9 mouse cellular contexts compared by ENCODE assay signal in genomic region chr8:88417307-88418095, GRCm38 (mm10). TPM values are rescaled to one million over a fixed set of nuclear protein-coding genes. Genes with fewer than 3 reads are reported as not detected.
DNase-seq lines count a peak whose midpoint lies in the region; ATAC-seq and TF ChIP-seq lines count a peak whose summit lies in the region.
"Had no signal": no experiment of that assay in that cellular context is flagged by ENCODE, and none has a peak within 500 bp of the region (broad histone marks: within the 10 kb centered on the region; RNA-seq: fewer than 3 reads in every experiment).

No protein-coding gene starts in this region.

- WGBS in limb, embryonic 14.5 days = 41% methylated on average over 13 of the region's 13 CpGs
- WGBS in limb, embryonic 10.5 days = 57% methylated on average over 13 of the region's 13 CpGs
- WGBS in embryonic facial prominence, embryonic 14.5 days = 55% methylated on average over 13 of the region's 13 CpGs

- peaks cover 5% of the 10 kb centered on the region for H3K4me1 ChIP-seq in limb, embryonic 14.5 days (ENCODE audit: control insufficient read depth, insufficient read depth, low read length)
- H3K4me1 ChIP-seq in limb, embryonic 10.5 days = peaks cover 12% of the 10 kb centered on the region
- 0 out of 2 replicates have a peak, but pooled peaks cover 4% of the 10 kb centered on the region for H3K4me1 ChIP-seq in embryonic facial prominence, embryonic 14.5 days (ENCODE audit: control insufficient read depth, insufficient read depth, low read length)
- H3K4me1 ChIP-seq: liver, embryonic 12.5 days had no signal

- 0 out of 2 replicates have a peak overlapping the region, but pooled peaks have one; percentile 34 for H3K27ac ChIP-seq in limb, embryonic 14.5 days (replicated peaks; ENCODE audit: low read depth, low read length)
- no peak overlapping the region for H3K27ac ChIP-seq in limb, embryonic 10.5 days
- peak overlapping the region; percentile 55 for H3K27ac ChIP-seq in embryonic facial prominence, embryonic 14.5 days (replicated peaks; ENCODE audit: low read depth, low read length)
- H3K27ac ChIP-seq: liver, embryonic 12.5 days had no signal

- TF ChIP-seq POLR2A in limb, embryonic 14.5 days (IDR thresholded peaks at IDR 0.05; ENCODE audit: borderline replicate concordance, extremely low read depth, insufficient read depth, insufficient read length) = no peak

- no peaks in the 10 kb centered on the region for H3K36me3 ChIP-seq in limb, embryonic 14.5 days (ENCODE audit: control insufficient read depth, insufficient read depth, low read length)
- no peaks in the 10 kb centered on the region for H3K36me3 ChIP-seq in limb, embryonic 10.5 days
- no peaks in the 10 kb centered on the region for H3K36me3 ChIP-seq in embryonic facial prominence, embryonic 14.5 days (ENCODE audit: control insufficient read depth, insufficient read depth, low read length)
- H3K36me3 ChIP-seq: liver, embryonic 12.5 days had no signal

- no peak overlapping the region for H3K4me3 ChIP-seq in limb, embryonic 14.5 days (replicated peaks; ENCODE audit: low read length)
- H3K4me3 ChIP-seq in limb, embryonic 10.5 days = no peak overlapping the region
- no peak overlapping the region for H3K4me3 ChIP-seq in embryonic facial prominence, embryonic 14.5 days (ENCODE audit: low read depth, low read length)
- H3K4me3 ChIP-seq: liver, embryonic 12.5 days had no signal

- DNase-seq in limb, embryonic 14.5 days (ENCODE audit: low spot score) = peak; percentile 44
- no peak for DNase-seq in limb, embryonic 10.5 days (ENCODE audit: low spot score)
- peak; percentile 70 for DNase-seq in embryonic facial prominence, embryonic 14.5 days (ENCODE audit: low spot score)
- DNase-seq in layer of hippocampus, postnatal 36 days = peak; percentile 73 to 81
- DNase-seq in right cerebral cortex, postnatal 25 days = peak; percentile 57
- no peak for DNase-seq in heart, adult 9 months (ENCODE audit: low spot score in 2 of 2)
- no peak for DNase-seq in adrenal gland, postnatal 4 days (ENCODE audit: low spot score in 2 of 2)

- no peaks in the 10 kb centered on the region; the same call in 1 of the 2 replicates for H3K9me3 ChIP-seq in limb, embryonic 14.5 days (ENCODE audit: control insufficient read depth, low read length)
- peaks cover 2% of the 10 kb centered on the region; the same call in 1 of the 2 replicates for H3K9me3 ChIP-seq in limb, embryonic 10.5 days (replicated peaks)
- peaks cover 6% of the 10 kb centered on the region; the same call in 1 of the 2 replicates for H3K9me3 ChIP-seq in embryonic facial prominence, embryonic 14.5 days (ENCODE audit: control insufficient read depth, low read length)
- H3K9me3 ChIP-seq: liver, embryonic 12.5 days had no signal

- ATAC-seq in limb, embryonic 14.5 days (ENCODE audit: low FRiP score, low read depth) = no peak; the same call in 1 of the 2 replicates
- ATAC-seq in embryonic facial prominence, embryonic 14.5 days (ENCODE audit: low read depth) = peak; percentile 70; the same call in 1 of the 2 replicates
- no peak for ATAC-seq in CD4-positive, CD25-positive, alpha-beta regulatory T cell, adult 4 months
- ATAC-seq: liver, embryonic 12.5 days had no signal

- no peaks in the 10 kb centered on the region for H3K27me3 ChIP-seq in limb, embryonic 14.5 days (ENCODE audit: control insufficient read depth, insufficient read depth, low read length)
- no peaks in the 10 kb centered on the region for H3K27me3 ChIP-seq in limb, embryonic 10.5 days (ENCODE audit: low read depth, poor library complexity, severe bottlenecking)
- H3K27me3 ChIP-seq in embryonic facial prominence, embryonic 14.5 days (replicated peaks; ENCODE audit: control insufficient read depth, insufficient read depth, low read length) = no peaks in the 10 kb centered on the region
- H3K27me3 ChIP-seq: liver, embryonic 12.5 days had no signal

- no peak overlapping the region for H3K4me2 ChIP-seq in limb, embryonic 14.5 days (replicated peaks; ENCODE audit: low read depth, low read length, severe bottlenecking)
- no peak overlapping the region for H3K4me2 ChIP-seq in embryonic facial prominence, embryonic 14.5 days (ENCODE audit: low read depth, low read length)
- H3K4me2 ChIP-seq: liver, embryonic 12.5 days had no signal

- no peak overlapping the region for H3K9ac ChIP-seq in limb, embryonic 14.5 days (ENCODE audit: low read depth, low read length, severe bottlenecking)
- no peak overlapping the region for H3K9ac ChIP-seq in embryonic facial prominence, embryonic 14.5 days (ENCODE audit: low read depth, low read length)
- H3K9ac ChIP-seq: liver, embryonic 12.5 days had no signal

RNA-seq across cellular contexts. Expression of gene Brd7, which starts 55.5 kb away (rescaled TPM):
- polyA plus RNA-seq in limb, embryonic 14.5 days (2012; rRNA removed) = 51.2 and 73.6 TPM in 2 replicates
- 77.7 and 81.9 TPM in 2 replicates for polyA plus RNA-seq in limb, embryonic 14.5 days (2014; fragmentation: Nextera tagmentation; extraction: Ambion mirVana)
- 78.8 and 88.8 TPM in 2 replicates for polyA plus RNA-seq in limb, embryonic 10.5 days (2016; fragmentation: Nextera tagmentation; extraction: Ambion mirVana)
- 67.1 and 68.4 TPM in 2 replicates for polyA plus RNA-seq in embryonic facial prominence, embryonic 14.5 days (2014; fragmentation: Nextera tagmentation; extraction: Ambion mirVana)
- 10 to 100 TPM; 52.5 to 64.9 TPM for total RNA-seq in layer of hippocampus, postnatal 36 days (2021)
- total RNA-seq in adrenal gland, postnatal 4 days (2021) = 10 to 100 TPM; 82.9 to 93.5 TPM
- 10 to 100 TPM; 52.6 to 52.9 TPM for polyA plus RNA-seq in CD4-positive, CD25-positive, alpha-beta regulatory T cell, adult 4 months (2017; shearing (Covaris generic))

Comparison
In these comparisons a context has a peak if more than half of its experiments do, and no peak if none do; other contexts are left out.
1. DNase-seq: peak in limb, embryonic 14.5 days (single experiment), embryonic facial prominence, embryonic 14.5 days (single experiment), layer of hippocampus, postnatal 36 days (2 of 2) and right cerebral cortex, postnatal 25 days (single experiment); none in limb, embryonic 10.5 days (single experiment), heart, adult 9 months (0 of 2) and adrenal gland, postnatal 4 days (0 of 2).